ENCODE assay signal across 17 mouse cellular contexts in the genomic region with DNA sequence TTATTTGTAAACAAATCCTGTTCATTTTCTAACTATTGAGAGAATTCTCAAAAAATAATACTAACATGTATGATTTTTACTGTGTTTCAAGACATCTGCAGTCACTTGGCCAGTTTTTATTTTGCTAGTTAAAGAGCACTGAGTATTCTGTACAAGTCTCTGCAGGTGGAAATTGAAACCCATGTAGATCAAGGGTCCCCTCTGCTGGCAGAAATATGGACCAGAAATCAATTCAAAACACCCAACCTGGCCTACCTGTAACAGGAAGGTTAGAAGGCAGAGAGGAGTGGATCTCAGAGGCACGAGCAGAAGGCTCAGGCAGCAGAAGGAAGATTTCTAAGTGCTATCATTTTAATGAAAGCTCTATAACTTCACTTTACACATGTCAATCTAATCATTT.
DNase-seq lines count a peak whose midpoint lies in the region; ATAC-seq and TF ChIP-seq lines count a peak whose summit lies in the region.
"Had no signal": no experiment of that assay in that cellular context is flagged by ENCODE, and none has a peak within 500 bp of the region (broad histone marks: within the 10 kb centered on the region; RNA-seq: fewer than 3 reads in every experiment).

No protein-coding gene starts in this region.

- no peaks in the 10 kb centered on the region for H3K36me3 ChIP-seq in hindbrain, embryonic 14.5 days (replicated peaks; ENCODE audit: control insufficient read depth, insufficient read depth)
- H3K36me3 ChIP-seq in hindbrain, embryonic 11.5 days (ENCODE audit: control insufficient read depth, insufficient read depth, low read length), result no peaks in the 10 kb centered on the region
- no peaks in the 10 kb centered on the region for H3K36me3 ChIP-seq in lung, embryonic 14.5 days (ENCODE audit: insufficient read depth)
- H3K36me3 ChIP-seq in limb, embryonic 14.5 days (ENCODE audit: control insufficient read depth, insufficient read depth, low read length), result no peaks in the 10 kb centered on the region
- H3K36me3 ChIP-seq: heart, embryonic 15.5 days; neural tube, embryonic 12.5 days had no signal

- H3K4me2 ChIP-seq in hindbrain, embryonic 14.5 days (replicated peaks), result no peak overlapping the region
- no peak overlapping the region for H3K4me2 ChIP-seq in hindbrain, embryonic 11.5 days (replicated peaks; ENCODE audit: low read depth, low read length)
- H3K4me2 ChIP-seq in lung, embryonic 14.5 days, result no peak overlapping the region
- H3K4me2 ChIP-seq in limb, embryonic 14.5 days (replicated peaks; ENCODE audit: low read depth, low read length, severe bottlenecking), result no peak overlapping the region
- H3K4me2 ChIP-seq: heart, embryonic 15.5 days; neural tube, embryonic 12.5 days had no signal

- CTCF ChIA-PET in Patski (lab: Charles Lee), result no interaction called here

- TF ChIP-seq POLR2A in limb, embryonic 14.5 days (IDR thresholded peaks at IDR 0.05; ENCODE audit: borderline replicate concordance, extremely low read depth, insufficient read depth, insufficient read length), result no peak

- H3K27me3 ChIP-seq in hindbrain, embryonic 14.5 days (ENCODE audit: control insufficient read depth, insufficient read depth, low read length), result no peaks in the 10 kb centered on the region
- H3K27me3 ChIP-seq in hindbrain, embryonic 11.5 days (ENCODE audit: control insufficient read depth, insufficient read depth, low read length), result no peaks in the 10 kb centered on the region
- H3K27me3 ChIP-seq in lung, embryonic 14.5 days (ENCODE audit: insufficient read depth, low read length), result no peaks in the 10 kb centered on the region
- no peaks in the 10 kb centered on the region for H3K27me3 ChIP-seq in Patski
- H3K27me3 ChIP-seq in limb, embryonic 14.5 days (ENCODE audit: control insufficient read depth, insufficient read depth, low read length), result no peaks in the 10 kb centered on the region
- H3K27me3 ChIP-seq: heart, embryonic 15.5 days; neural tube, embryonic 12.5 days had no signal

- no peaks in the 10 kb centered on the region for H3K4me1 ChIP-seq in hindbrain, embryonic 14.5 days (replicated peaks; ENCODE audit: control insufficient read depth, insufficient read depth, low read length)
- no peaks in the 10 kb centered on the region for H3K4me1 ChIP-seq in hindbrain, embryonic 11.5 days (replicated peaks; ENCODE audit: control insufficient read depth, insufficient read depth, low read length)
- no peaks in the 10 kb centered on the region for H3K4me1 ChIP-seq in lung, embryonic 14.5 days (ENCODE audit: insufficient read depth)
- no peaks in the 10 kb centered on the region for H3K4me1 ChIP-seq in limb, embryonic 14.5 days (ENCODE audit: control insufficient read depth, insufficient read depth, low read length)
- H3K4me1 ChIP-seq: heart, embryonic 15.5 days; neural tube, embryonic 12.5 days had no signal

- in situ Hi-C loops in Patski (cut with MboI; ENCODE audit: low pct_unique_long_range_greater_than_20kb), result loop anchor here (5.0 kb wide), 1 partner anchor 482 kb away; no protein-coding TSS in a partner anchor

- POLR2A ChIA-PET in Patski (lab: Charles Lee), result no interaction called here

- no peak overlapping the region for H3K9ac ChIP-seq in hindbrain, embryonic 14.5 days
- no peak overlapping the region for H3K9ac ChIP-seq in hindbrain, embryonic 11.5 days (ENCODE audit: low read depth, low read length)
- H3K9ac ChIP-seq in lung, embryonic 14.5 days, result no peak overlapping the region
- H3K9ac ChIP-seq in limb, embryonic 14.5 days (ENCODE audit: low read depth, low read length, severe bottlenecking), result no peak overlapping the region
- H3K9ac ChIP-seq: heart, embryonic 15.5 days; liver, postnatal 0 days; neural tube, embryonic 12.5 days had no signal

- no peak; the same call in 1 of the 2 replicates for TF ChIP-seq CTCF in lung, embryonic 14.5 days (IDR thresholded peaks at IDR 0.05; ENCODE audit: low read depth)
- peak; percentile 58 for TF ChIP-seq CTCF in Patski (IDR thresholded peaks at IDR 0.05)

- WGBS in hindbrain, embryonic 14.5 days, result 55% methylated on average over 1 of the region's 1 CpGs
- WGBS in hindbrain, embryonic 11.5 days, result 76% methylated on average over 1 of the region's 1 CpGs
- 33% methylated on average over 1 of the region's 1 CpGs for WGBS in lung, embryonic 14.5 days
- WGBS in limb, embryonic 14.5 days, result 54% methylated on average over 1 of the region's 1 CpGs

- H3K27ac ChIP-seq in hindbrain, embryonic 14.5 days, result no peak overlapping the region
- H3K27ac ChIP-seq in hindbrain, embryonic 11.5 days (ENCODE audit: low read depth, low read length), result no peak overlapping the region
- H3K27ac ChIP-seq in lung, embryonic 14.5 days (ENCODE audit: low read depth), result no peak overlapping the region
- H3K27ac ChIP-seq in limb, embryonic 14.5 days (replicated peaks; ENCODE audit: low read depth, low read length), result no peak overlapping the region
- H3K27ac ChIP-seq: heart, adult 2 months; heart, embryonic 15.5 days; neural tube, embryonic 12.5 days had no signal

- no peaks in the 10 kb centered on the region for H3K9me3 ChIP-seq in hindbrain, embryonic 14.5 days (ENCODE audit: control insufficient read depth, low read length)
- no peaks in the 10 kb centered on the region for H3K9me3 ChIP-seq in hindbrain, embryonic 11.5 days (ENCODE audit: control insufficient read depth, low read length)
- H3K9me3 ChIP-seq in lung, embryonic 14.5 days (ENCODE audit: low read depth, low read length), result no peaks in the 10 kb centered on the region
- H3K9me3 ChIP-seq in limb, embryonic 14.5 days (ENCODE audit: control insufficient read depth, low read length), result no peaks in the 10 kb centered on the region
- H3K9me3 ChIP-seq: heart, embryonic 15.5 days; neural tube, embryonic 12.5 days had no signal

- no peak for ATAC-seq in hindbrain, embryonic 14.5 days (ENCODE audit: low FRiP score)
- ATAC-seq in hindbrain, embryonic 11.5 days (ENCODE audit: low FRiP score), result no peak
- ATAC-seq in lung, embryonic 14.5 days (ENCODE audit: insufficient read depth), result no peak
- ATAC-seq in Patski, result no peak
- no peak for ATAC-seq in limb, embryonic 14.5 days (ENCODE audit: low FRiP score, low read depth)
- ATAC-seq: liver, postnatal 0 days had no signal

- peak; percentile 39 for DNase-seq in hindbrain, embryonic 14.5 days (ENCODE audit: low spot score)
- no peak for DNase-seq in hindbrain, embryonic 11.5 days (ENCODE audit: low spot score)
- DNase-seq in lung, embryonic 14.5 days, result peak; percentile 17
- no peak for DNase-seq in lung, postnatal 36 days
- no peak for DNase-seq in Patski (ENCODE audit: low read depth, low spot score)
- DNase-seq in limb, embryonic 14.5 days (ENCODE audit: low spot score), result peak; percentile 12
- no peak for DNase-seq in urinary bladder, adult 2 months (ENCODE audit: low spot score)
- DNase-seq: cerebellum, adult 2 months; gastrocnemius, postnatal 14 days; heart, adult 2 months; heart, postnatal 4 days; kidney, adult 9 months; liver, postnatal 0 days; lung, postnatal 4 days; thymus, postnatal 14 days had no signal

- H3K4me3 ChIP-seq in hindbrain, embryonic 14.5 days (replicated peaks; ENCODE audit: low read length), result no peak overlapping the region
- no peak overlapping the region for H3K4me3 ChIP-seq in hindbrain, embryonic 11.5 days (ENCODE audit: low read depth, low read length)
- H3K4me3 ChIP-seq in lung, embryonic 14.5 days (ENCODE audit: low read depth, low read length), result no peak overlapping the region
- no peak overlapping the region for H3K4me3 ChIP-seq in limb, embryonic 14.5 days (replicated peaks; ENCODE audit: low read length)
- H3K4me3 ChIP-seq: heart, adult 2 months; heart, embryonic 15.5 days; neural tube, embryonic 12.5 days had no signal

Comparison
In these comparisons a context has a peak if more than half of its experiments do, and no peak if none do; other contexts are left out.
1. DNase-seq: peak in hindbrain, embryonic 14.5 days (single experiment), lung, embryonic 14.5 days (single experiment) and limb, embryonic 14.5 days (single experiment); none in hindbrain, embryonic 11.5 days (single experiment), lung, postnatal 36 days (single experiment), Patski (single experiment) and urinary bladder, adult 2 months (single experiment).